Mouse (Mus musculus) large intestine, adult 2 months (tissue): ENCODE measurements around the gene Ces2h. TPM values are rescaled to one million over a fixed set of nuclear protein-coding genes. Genes with fewer than 3 reads are reported as not detected.

Source experiments
- DNase-seq: peaks from one replicate; pipeline ENCODE4 v3.0.0-alpha.2; 2012; ENCODE audit warnings: low read depth, low spot score
- polyA plus RNA-seq: library from polyadenylated mRNA; depleted of rRNA; stranded (reverse); fragments of >200 nt; gene quantifications from 2 replicates; pipeline ENCODE4 v1.2.3, GENCODE M21; 2012; rRNA removed

The Ces2h gene
- polyA plus RNA-seq, 1 experiment: 0.36 TPM

- no peak for DNase-seq
Observed at GRCm38 (mm10) chr8:105068971-105069370, 68.3 kb downstream of the Ces2h start.

Other genes starting within 250 kb of the Ces2h start
- gene Ces2b, start 169.3 kb upstream of the Ces2h start, polyA plus RNA-seq: 0.86 and 1.2 TPM in 2 replicates
- 87.8 and 175 TPM in 2 replicates for gene Ces2c, start 153.8 kb upstream of the Ces2h start, polyA plus RNA-seq
- gene Ces2e, start 74.6 kb upstream of the Ces2h start, polyA plus RNA-seq: 458 and 877 TPM in 2 replicates
- 0.12 and 0.21 TPM in 2 replicates for gene Ces2f, start 53.5 kb upstream of the Ces2h start, polyA plus RNA-seq
- 1.6 and 4.3 TPM in 2 replicates for gene Ces2g, start 39.1 kb upstream of the Ces2h start, polyA plus RNA-seq
- gene Ces3a, start 47.7 kb downstream of the Ces2h start, polyA plus RNA-seq: 0.21 TPM in 1 of 2 replicates, not detected in the other
- not detected in 2 replicates for gene Ces3b, start 82.9 kb downstream of the Ces2h start, polyA plus RNA-seq
- gene Ces4a, start 130.9 kb downstream of the Ces2h start, polyA plus RNA-seq: not detected in 2 replicates
- 7.0 and 8.1 TPM in 2 replicates for gene Cbfb, start 169.8 kb downstream of the Ces2h start, polyA plus RNA-seq
- 13.0 and 14.5 TPM in 2 replicates for gene D230025D16Rik, start 224.3 kb downstream of the Ces2h start, polyA plus RNA-seq